Mouse (Mus musculus): Measurements from ENCODE around the gene Col15a1. TPM values are rescaled to one million over a fixed set of nuclear protein-coding genes. Genes with fewer than 3 reads are reported as not detected.

The Col15a1 gene
- polyA plus RNA-seq, 1 experiment from 2014 or later = 21.8 TPM

GRCm38 (mm10) chr4:47284874-47285273 is 76.9 kb downstream of the Col15a1 start:
- WGBS = 59% methylated on average over 9 of the region's 9 CpGs
- no peak overlapping the region for H3K4me2 ChIP-seq (replicated peaks; ENCODE audit: low read depth, low read length)
- no peak overlapping the region for H3K27ac ChIP-seq (ENCODE audit: low read depth, low read length)
- H3K36me3 ChIP-seq (ENCODE audit: control insufficient read depth, insufficient read depth, low read length) = no peaks in the 10 kb centered on the region
- no peaks in the 10 kb centered on the region for H3K27me3 ChIP-seq (ENCODE audit: control insufficient read depth, insufficient read depth, low read length)
- no peaks in the 10 kb centered on the region for H3K9me3 ChIP-seq (ENCODE audit: control insufficient read depth, low read length)
- H3K4me1 ChIP-seq (ENCODE audit: control insufficient read depth, insufficient read depth, low read length) = peaks cover 14% of the 10 kb centered on the region; the same call in 1 of the 2 replicates
- ATAC-seq (ENCODE audit: low FRiP score, low TSS enrichment) = no peak
- no peak overlapping the region for H3K4me3 ChIP-seq (ENCODE audit: low read length)
- H3K9ac ChIP-seq (ENCODE audit: low read depth, low read length) = no peak overlapping the region

- Histone ChIP-seq H3K27ac (ENCODE audit: low read depth, low read length) (no peak overlapping the region), H3K4me3 (ENCODE audit: low read length) (no peak overlapping the region), H3K4me2 (replicated peaks; ENCODE audit: low read depth, low read length) (no peak overlapping the region), H3K4me1 (ENCODE audit: control insufficient read depth, insufficient read depth, low read length) (peaks cover 14% of the 10 kb centered on the region; the same call in 1 of the 2 replicates), H3K9ac (ENCODE audit: low read depth, low read length) (no peak overlapping the region), H3K9me3 (ENCODE audit: control insufficient read depth, low read length) (no peaks in the 10 kb centered on the region), H3K27me3 (ENCODE audit: control insufficient read depth, insufficient read depth, low read length) (no peaks in the 10 kb centered on the region), H3K36me3 (ENCODE audit: control insufficient read depth, insufficient read depth, low read length) (no peaks in the 10 kb centered on the region)
- WGBS = 93% methylated on average over 3 of the region's 3 CpGs
- ATAC-seq (ENCODE audit: low FRiP score, low TSS enrichment) = no peak
Observed at GRCm38 (mm10) chr4:47286599-47287147, 78.7 kb downstream of the Col15a1 start.

DNA sequence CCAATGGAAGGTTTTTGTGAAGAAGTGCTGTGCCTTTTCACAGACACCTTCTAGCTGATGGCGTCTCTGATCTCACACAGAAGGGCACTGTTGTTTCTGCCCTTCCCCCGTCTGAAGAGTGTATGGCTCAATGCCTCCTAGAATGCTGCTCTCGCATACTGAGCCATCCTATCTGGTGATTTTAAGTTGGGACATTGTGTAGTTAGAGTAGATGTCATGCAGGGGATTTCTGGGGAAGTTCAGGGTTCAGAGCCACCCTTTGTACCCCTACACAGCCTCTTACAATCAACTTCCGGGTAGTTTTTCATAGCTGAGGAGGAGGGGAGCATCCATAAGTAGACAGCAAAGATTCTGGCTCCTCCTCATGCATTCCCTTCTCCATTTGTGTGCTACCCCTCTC is 79.5 kb downstream of the Col15a1 start:
- Histone ChIP-seq H3K4me2 (replicated peaks; ENCODE audit: low read depth, low read length) (no peak overlapping the region), H3K4me1 (ENCODE audit: control insufficient read depth, insufficient read depth, low read length) (peaks cover 14% of the 10 kb centered on the region; the same call in 1 of the 2 replicates), H3K9me3 (ENCODE audit: control insufficient read depth, low read length) (no peaks in the 10 kb centered on the region), H3K27ac (ENCODE audit: low read depth, low read length) (no peak overlapping the region), H3K9ac (ENCODE audit: low read depth, low read length) (no peak overlapping the region), H3K4me3 (ENCODE audit: low read length) (no peak overlapping the region), H3K36me3 (ENCODE audit: control insufficient read depth, insufficient read depth, low read length) (no peaks in the 10 kb centered on the region), H3K27me3 (ENCODE audit: control insufficient read depth, insufficient read depth, low read length) (no peaks in the 10 kb centered on the region)
- WGBS = 77% methylated on average over 4 of the region's 4 CpGs
- no peak for ATAC-seq (ENCODE audit: low FRiP score, low TSS enrichment)

GRCm38 (mm10) chr4:47288306-47288705 is 80.3 kb downstream of the Col15a1 start:
- Histone ChIP-seq H3K4me2 (replicated peaks; ENCODE audit: low read depth, low read length) (no peak overlapping the region), H3K9ac (ENCODE audit: low read depth, low read length) (no peak overlapping the region), H3K36me3 (ENCODE audit: control insufficient read depth, insufficient read depth, low read length) (no peaks in the 10 kb centered on the region), H3K27me3 (ENCODE audit: control insufficient read depth, insufficient read depth, low read length) (no peaks in the 10 kb centered on the region), H3K4me3 (ENCODE audit: low read length) (no peak overlapping the region), H3K9me3 (ENCODE audit: control insufficient read depth, low read length) (no peaks in the 10 kb centered on the region), H3K4me1 (ENCODE audit: control insufficient read depth, insufficient read depth, low read length) (peaks cover 14% of the 10 kb centered on the region; the same call in 1 of the 2 replicates), H3K27ac (ENCODE audit: low read depth, low read length) (no peak overlapping the region)
- 77% methylated on average over 4 of the region's 4 CpGs for WGBS
- no peak for ATAC-seq (ENCODE audit: low FRiP score, low TSS enrichment)

DNA sequence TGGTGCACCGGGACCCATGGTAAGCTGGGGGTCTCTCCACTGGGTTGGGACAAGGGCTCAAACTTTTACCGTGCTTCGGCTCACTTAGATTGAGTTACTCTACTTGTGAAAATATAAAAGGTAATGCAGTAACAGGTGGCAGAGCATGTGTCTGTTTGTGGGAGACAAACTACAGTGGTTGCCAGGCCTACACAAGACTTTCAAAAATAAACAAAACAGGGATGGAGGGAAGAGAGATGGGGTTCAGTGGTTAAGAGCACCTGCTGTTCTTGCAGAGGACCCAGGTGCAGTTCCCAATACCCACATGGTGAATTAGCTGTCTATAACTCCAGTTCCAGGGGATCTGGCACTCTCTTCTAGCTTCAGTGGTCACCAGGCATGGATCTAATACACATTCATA is 81.6 kb downstream of the Col15a1 start:
- H3K4me3 ChIP-seq (ENCODE audit: low read length) = no peak overlapping the region
- no peak overlapping the region for H3K4me2 ChIP-seq (replicated peaks; ENCODE audit: low read depth, low read length)
- H3K9ac ChIP-seq (ENCODE audit: low read depth, low read length) = no peak overlapping the region
- no peaks in the 10 kb centered on the region for H3K27me3 ChIP-seq (ENCODE audit: control insufficient read depth, insufficient read depth, low read length)
- ATAC-seq (ENCODE audit: low FRiP score, low TSS enrichment) = no peak
- H3K27ac ChIP-seq (ENCODE audit: low read depth, low read length) = no peak overlapping the region
- no peaks in the 10 kb centered on the region for H3K36me3 ChIP-seq (ENCODE audit: control insufficient read depth, insufficient read depth, low read length)
- no peaks in the 10 kb centered on the region for H3K9me3 ChIP-seq (ENCODE audit: control insufficient read depth, low read length)
- H3K4me1 ChIP-seq (ENCODE audit: control insufficient read depth, insufficient read depth, low read length) = peaks cover 14% of the 10 kb centered on the region; the same call in 1 of the 2 replicates
- 95% methylated on average over 3 of the region's 3 CpGs for WGBS

DNA sequence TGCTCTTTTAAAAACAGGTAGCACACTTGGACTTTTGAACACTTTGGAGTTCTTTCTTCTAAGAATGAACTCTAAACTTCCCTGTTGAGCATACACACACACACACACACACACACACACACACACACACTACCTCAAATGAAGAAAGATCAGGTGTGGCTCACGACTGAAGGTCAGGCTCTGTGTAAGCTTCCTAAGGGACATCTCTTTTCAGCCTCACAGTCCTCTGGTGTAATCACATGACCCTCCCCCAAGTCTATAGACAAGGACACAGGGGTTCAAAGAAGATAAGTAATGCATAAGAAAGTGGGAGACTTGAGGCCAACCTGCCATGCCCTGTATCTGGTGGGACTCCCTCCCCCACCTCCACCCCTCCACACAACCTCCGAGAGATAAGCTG is 82.5 kb downstream of the Col15a1 start:
- WGBS = 63% methylated on average over 2 of the region's 2 CpGs
- H3K4me3 ChIP-seq (ENCODE audit: low read length) = no peak overlapping the region
- 0 out of 2 replicates have a peak, but pooled peaks cover 8% of the 10 kb centered on the region for H3K4me1 ChIP-seq (ENCODE audit: control insufficient read depth, insufficient read depth, low read length)

DNA sequence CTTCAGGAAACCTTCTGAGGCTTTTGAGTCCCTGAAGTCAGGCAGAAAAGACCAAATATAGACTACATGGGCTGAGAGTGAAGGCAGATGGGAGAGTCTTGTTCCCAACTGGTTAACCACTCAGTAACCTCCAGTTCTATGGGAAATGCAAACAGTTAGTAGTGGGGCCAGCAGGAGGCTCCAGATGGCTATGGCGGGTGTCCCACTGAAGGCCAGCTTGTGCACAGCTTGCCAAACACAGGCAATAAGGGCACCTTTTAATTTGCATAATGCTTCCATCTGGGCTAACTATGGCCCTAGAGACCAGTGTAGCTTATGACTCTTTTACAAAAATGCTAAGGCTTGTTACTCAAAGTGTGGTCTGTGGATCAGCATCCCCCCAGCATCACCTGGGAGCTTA is 83.1 kb downstream of the Col15a1 start:
- H3K4me1 ChIP-seq (ENCODE audit: control insufficient read depth, insufficient read depth, low read length) = 0 out of 2 replicates have a peak, but pooled peaks cover 8% of the 10 kb centered on the region
- no peak overlapping the region for H3K4me2 ChIP-seq (replicated peaks; ENCODE audit: low read depth, low read length)
- no peak overlapping the region for H3K4me3 ChIP-seq (ENCODE audit: low read length)
- no peaks in the 10 kb centered on the region for H3K9me3 ChIP-seq (ENCODE audit: control insufficient read depth, low read length)
- ATAC-seq (ENCODE audit: low FRiP score, low TSS enrichment) = no peak
- 81% methylated on average over 1 of the region's 1 CpGs for WGBS
- no peak overlapping the region for H3K9ac ChIP-seq (ENCODE audit: low read depth, low read length)
- no peaks in the 10 kb centered on the region for H3K27me3 ChIP-seq (ENCODE audit: control insufficient read depth, insufficient read depth, low read length)
- no peaks in the 10 kb centered on the region for H3K36me3 ChIP-seq (ENCODE audit: control insufficient read depth, insufficient read depth, low read length)
- no peak overlapping the region for H3K27ac ChIP-seq (ENCODE audit: low read depth, low read length)

More for the DNA sequence above, 82.5 kb downstream of the Col15a1 start:
- Histone ChIP-seq H3K36me3 (ENCODE audit: control insufficient read depth, insufficient read depth, low read length) (no peaks in the 10 kb centered on the region), H3K4me2 (replicated peaks; ENCODE audit: low read depth, low read length) (no peak overlapping the region), H3K9ac (ENCODE audit: low read depth, low read length) (no peak overlapping the region), H3K27ac (ENCODE audit: low read depth, low read length) (no peak overlapping the region), H3K9me3 (ENCODE audit: control insufficient read depth, low read length) (no peaks in the 10 kb centered on the region), H3K27me3 (ENCODE audit: control insufficient read depth, insufficient read depth, low read length) (no peaks in the 10 kb centered on the region)
- no peak for ATAC-seq (ENCODE audit: low FRiP score, low TSS enrichment)

- Histone ChIP-seq H3K4me1 (ENCODE audit: control insufficient read depth, insufficient read depth, low read length) (0 out of 2 replicates have a peak, but pooled peaks cover 3% of the 10 kb centered on the region), H3K4me3 (ENCODE audit: low read length) (no peak overlapping the region), H3K4me2 (replicated peaks; ENCODE audit: low read depth, low read length) (no peak overlapping the region), H3K27me3 (ENCODE audit: control insufficient read depth, insufficient read depth, low read length) (no peaks in the 10 kb centered on the region), H3K9me3 (ENCODE audit: control insufficient read depth, low read length) (no peaks in the 10 kb centered on the region), H3K9ac (ENCODE audit: low read depth, low read length) (no peak overlapping the region), H3K36me3 (ENCODE audit: control insufficient read depth, insufficient read depth, low read length) (no peaks in the 10 kb centered on the region), H3K27ac (ENCODE audit: low read depth, low read length) (no peak overlapping the region)
- WGBS = 47% methylated on average over 4 of the region's 4 CpGs
- no peak for ATAC-seq (ENCODE audit: low FRiP score, low TSS enrichment)
Observed at GRCm38 (mm10) chr4:47292956-47293355, 85.0 kb downstream of the Col15a1 start.

DNA sequence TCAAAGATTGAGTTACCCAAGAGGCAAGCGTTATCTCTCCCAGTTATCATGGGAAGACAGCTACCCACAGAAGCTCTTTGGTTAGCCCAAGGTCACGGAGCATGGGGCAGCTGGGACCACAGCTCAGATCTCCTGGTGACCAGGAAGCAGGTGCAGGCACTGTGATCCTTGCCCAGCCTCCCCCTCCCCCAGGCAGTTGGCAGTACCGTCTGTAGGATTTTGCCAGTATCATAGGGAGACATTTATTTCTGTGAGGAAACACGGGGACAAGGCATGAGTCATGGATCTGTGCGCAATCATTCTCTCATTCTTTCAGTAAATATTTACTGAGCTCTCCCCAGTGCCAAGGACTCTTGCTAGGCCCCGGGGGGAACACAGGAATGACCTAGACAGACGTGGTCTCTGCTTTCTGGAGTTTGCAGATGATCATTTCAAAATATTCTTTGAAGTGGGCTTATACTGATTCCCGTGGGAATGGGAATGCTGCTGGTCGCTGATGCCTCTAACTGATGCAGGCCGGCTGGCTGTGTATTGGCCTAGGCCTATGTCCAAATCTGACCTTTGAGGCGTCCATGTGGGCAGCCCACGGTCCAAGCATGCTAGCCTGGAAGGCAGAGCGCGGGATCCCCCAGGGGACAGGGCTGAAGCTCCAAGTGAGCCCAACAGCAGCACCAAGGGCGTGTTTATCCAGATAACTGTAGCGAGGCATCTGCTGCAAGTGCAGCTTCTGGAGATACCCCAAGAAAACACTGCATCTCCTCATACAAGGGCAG is 86.0 kb downstream of the Col15a1 start:
- no peak for ATAC-seq (ENCODE audit: low FRiP score, low TSS enrichment)
- Histone ChIP-seq H3K36me3 (ENCODE audit: control insufficient read depth, insufficient read depth, low read length) (no peaks in the 10 kb centered on the region), H3K9me3 (ENCODE audit: control insufficient read depth, low read length) (peaks cover 6% of the 10 kb centered on the region; the same call in 1 of the 2 replicates), H3K4me2 (replicated peaks; ENCODE audit: low read depth, low read length) (no peak overlapping the region), H3K4me3 (ENCODE audit: low read length) (no peak overlapping the region), H3K4me1 (ENCODE audit: control insufficient read depth, insufficient read depth, low read length) (0 out of 2 replicates have a peak, but pooled peaks cover 3% of the 10 kb centered on the region), H3K9ac (ENCODE audit: low read depth, low read length) (no peak overlapping the region), H3K27ac (ENCODE audit: low read depth, low read length) (0 out of 2 replicates have a peak overlapping the region, but pooled peaks have one; percentile 8), H3K27me3 (ENCODE audit: control insufficient read depth, insufficient read depth, low read length) (no peaks in the 10 kb centered on the region)
- WGBS = 70% methylated on average over 16 of the region's 16 CpGs
